Mouse (Mus musculus) limb, embryonic 14.5 days (tissue): ENCODE data around the gene Wasf2. TPM values are rescaled to one million over a fixed set of nuclear protein-coding genes. Genes with fewer than 3 reads are reported as not detected.

ENCODE experiments used
- ATAC-seq: fragments of 200-750 bp; cut with Nextera tagmentation; 2 replicates; pipeline ENCODE4 v1.8.0; 2017; ENCODE audit warnings: low read depth, moderate number of reproducible peaks, moderate TSS enrichment; ENCODE audit not compliant: low FRiP score
- DNase-seq: peaks from one replicate; pipeline ENCODE4 v3.0.0-alpha.2; 2015; ENCODE audit warnings: low spot score
- H3K27ac ChIP-seq: fragments of 300-500 bp; sonication (generic); replicated peaks from 2 replicates; pipeline ENCODE4 v1.5.1; 2014; ENCODE audit warnings: low read depth, mild to moderate bottlenecking, low read length, moderate library complexity, mixed read lengths
- H3K27me3 ChIP-seq: fragments of 300-500 bp; sonication (generic); 2 replicates; pipeline ENCODE4 v1.6.1; 2014; ENCODE audit warnings: low read length, mixed read lengths; ENCODE audit not compliant: control insufficient read depth, insufficient read depth
- H3K36me3 ChIP-seq: fragments of 300-500 bp; sonication (generic); 2 replicates; pipeline ENCODE4 v1.6.1; 2014; ENCODE audit warnings: mild to moderate bottlenecking, low read length, moderate library complexity, mixed read lengths; ENCODE audit not compliant: control insufficient read depth, insufficient read depth
- H3K4me1 ChIP-seq: fragments of 300-500 bp; sonication (generic); 2 replicates; pipeline ENCODE4 v1.6.1; 2014; ENCODE audit warnings: antibody characterized with exemption, low read length, mixed read lengths; ENCODE audit not compliant: control insufficient read depth, insufficient read depth
- H3K4me2 ChIP-seq: fragments of 300-500 bp; sonication (generic); replicated peaks from 2 replicates; pipeline ENCODE4 v1.6.1; 2014; ENCODE audit warnings: low read depth, mild to moderate bottlenecking, low read length, moderate library complexity; ENCODE audit not compliant: severe bottlenecking
- H3K4me3 ChIP-seq: fragments of 300-500 bp; sonication (generic); replicated peaks from 2 replicates; pipeline ENCODE4 v1.5.1; 2014; ENCODE audit warnings: low read length
- H3K9ac ChIP-seq: fragments of 300-500 bp; sonication (generic); 2 replicates; pipeline ENCODE4 v1.6.1; 2014; ENCODE audit warnings: mild to moderate bottlenecking, low read depth, low read length, moderate library complexity; ENCODE audit not compliant: severe bottlenecking
- H3K9me3 ChIP-seq: fragments of 300-500 bp; sonication (generic); 2 replicates; pipeline ENCODE4 v1.6.1; 2016; ENCODE audit warnings: low read length; ENCODE audit not compliant: control insufficient read depth
- POLR2A ChIP-seq: fragments of 200-500 bp; IDR thresholded peaks from 2 replicates; pipeline ENCODE4 v1.8.0; 2012; ENCODE audit warnings: inconsistent platforms, mild to moderate bottlenecking, moderate library complexity, borderline replicate concordance; ENCODE audit not compliant: insufficient read depth, insufficient read length; ENCODE audit errors: extremely low read depth
- WGBS: fragments of 180-500 bp; shearing (Covaris S2); extraction: QIAGEN DNeasy Blood & Tissue Kit; methylation state at CpG from one replicate; pipeline ENCODE4 v1.1.7; 2014; 5-methylcytosine and 5-hydroxymethylcytosine counted together
- polyA plus RNA-seq, 2 experiments: library from polyadenylated mRNA; depleted of rRNA in 1 of 2; stranded (reverse) in 1 of 2; unstranded in 1 of 2; fragments of >200 nt; fragmentation: Nextera tagmentation in 1 of 2; extraction: Ambion mirVana in 1 of 2; gene quantifications; 2 replicates each; pipeline versions ENCODE4 v1.2.1 to v1.2.3; 2012 to 2014

The Wasf2 gene
- polyA plus RNA-seq, 2 experiments: 62.0 to 92.2 TPM

GRCm38 (mm10) chr4:133115721-133116429, 14.4 kb upstream of the Wasf2 start:
- peaks cover 30% of the 10 kb centered on the region for H3K4me1 ChIP-seq
- ATAC-seq: no peak
- H3K27ac ChIP-seq: no peak overlapping the region
- no peak overlapping the region for H3K9ac ChIP-seq
- no peaks in the 10 kb centered on the region for H3K36me3 ChIP-seq
- TF ChIP-seq POLR2A: no peak
- H3K27me3 ChIP-seq: no peaks in the 10 kb centered on the region
- DNase-seq: no peak
- 71% methylated on average over 14 of the region's 14 CpGs for WGBS
- no peak overlapping the region for H3K4me3 ChIP-seq
- H3K4me2 ChIP-seq: no peak overlapping the region
- H3K9me3 ChIP-seq: no peaks in the 10 kb centered on the region

GRCm38 (mm10) chr4:133116756-133117470, 13.4 kb upstream of the Wasf2 start:
- H3K4me3 ChIP-seq: no peak overlapping the region
- peak overlapping the region; percentile 31; the same call in 1 of the 2 replicates for H3K9ac ChIP-seq
- no peaks in the 10 kb centered on the region for H3K36me3 ChIP-seq
- peaks cover 31% of the 10 kb centered on the region for H3K4me1 ChIP-seq
- H3K4me2 ChIP-seq: peak overlapping the region; percentile 37
- TF ChIP-seq POLR2A: no peak
- peak overlapping the region; percentile 89 for H3K27ac ChIP-seq
- ATAC-seq: peak; percentile 16; the same call in 1 of the 2 replicates
- DNase-seq: peak; percentile 47
- 35% methylated on average over 3 of the region's 3 CpGs for WGBS
- no peaks in the 10 kb centered on the region for H3K27me3 ChIP-seq
- no peaks in the 10 kb centered on the region for H3K9me3 ChIP-seq

GRCm38 (mm10) chr4:133117556-133118411, 12.5 kb upstream of the Wasf2 start:
- no peaks in the 10 kb centered on the region for H3K27me3 ChIP-seq
- WGBS: 9% methylated on average over 16 of the region's 18 CpGs
- H3K9ac ChIP-seq: peak overlapping the region; percentile 8; the same call in 1 of the 2 replicates
- peak; percentile 75 for ATAC-seq
- H3K4me2 ChIP-seq: peak overlapping the region; percentile 37
- DNase-seq: peak; percentile 90
- no peaks in the 10 kb centered on the region for H3K9me3 ChIP-seq
- H3K4me3 ChIP-seq: peak overlapping the region; percentile 14; the same call in 1 of the 2 replicates
- H3K4me1 ChIP-seq: peaks cover 28% of the 10 kb centered on the region
- H3K27ac ChIP-seq: peak overlapping the region; percentile 89
- no peak for TF ChIP-seq POLR2A
- no peaks in the 10 kb centered on the region for H3K36me3 ChIP-seq

GRCm38 (mm10) chr4:133118775-133119375, 11.4 kb upstream of the Wasf2 start:
- Histone ChIP-seq H3K4me1 (peaks cover 28% of the 10 kb centered on the region), H3K9me3 (no peaks in the 10 kb centered on the region), H3K4me3 (no peak overlapping the region), H3K36me3 (no peaks in the 10 kb centered on the region), H3K27ac (no peak overlapping the region), H3K4me2 (no peak overlapping the region), H3K9ac (no peak overlapping the region), H3K27me3 (no peaks in the 10 kb centered on the region)
- DNase-seq (no peak), ATAC-seq (no peak)
- 90% methylated on average over 6 of the region's 6 CpGs for WGBS
- no peak for TF ChIP-seq POLR2A
